Mouse (Mus musculus): ENCODE data around the gene Adgre5. TPM values are rescaled to one million over a fixed set of nuclear protein-coding genes. Genes with fewer than 3 reads are reported as not detected.

Gene Adgre5
- polyA plus RNA-seq, 1 experiment from 2014 or later = 35.4 TPM

Small RNAs within 50 kb of the gene (microRNA-seq; reads per million reads assigned to microRNA genes)
- gene Mir1668 = not detected

Other genes starting within 250 kb of the Adgre5 start
- gene Olfr370, start 205.5 kb downstream of the Adgre5 start, polyA plus RNA-seq (2015; fragmentation: Nextera tagmentation; extraction: Ambion mirVana) = not detected in 2 replicates
- gene Ndufb7, start 174.7 kb downstream of the Adgre5 start, polyA plus RNA-seq (2015; fragmentation: Nextera tagmentation; extraction: Ambion mirVana) = 344 and 353 TPM in 2 replicates
- 577 and 605 TPM in 2 replicates for gene Tecr, start 133.4 kb downstream of the Adgre5 start, polyA plus RNA-seq (2015; fragmentation: Nextera tagmentation; extraction: Ambion mirVana)
- gene Dnajb1, start 133.1 kb downstream of the Adgre5 start, polyA plus RNA-seq (2015; fragmentation: Nextera tagmentation; extraction: Ambion mirVana) = 59.1 and 60.4 TPM in 2 replicates
- 220 and 221 TPM in 2 replicates for gene Gipc1, start 88.6 kb downstream of the Adgre5 start, polyA plus RNA-seq (2015; fragmentation: Nextera tagmentation; extraction: Ambion mirVana)
- gene Ptger1, start 74.6 kb downstream of the Adgre5 start, polyA plus RNA-seq (2015; fragmentation: Nextera tagmentation; extraction: Ambion mirVana) = 2.4 and 2.9 TPM in 2 replicates
- gene Pkn1, start 42.1 kb downstream of the Adgre5 start, polyA plus RNA-seq (2015; fragmentation: Nextera tagmentation; extraction: Ambion mirVana) = 29.3 and 34.6 TPM in 2 replicates
- 189 and 192 TPM in 2 replicates for gene Ddx39, start 26.1 kb downstream of the Adgre5 start, polyA plus RNA-seq (2015; fragmentation: Nextera tagmentation; extraction: Ambion mirVana)
- gene Adgrl1, start 158.8 kb upstream of the Adgre5 start, polyA plus RNA-seq (2015; fragmentation: Nextera tagmentation; extraction: Ambion mirVana) = 17.8 and 18.8 TPM in 2 replicates
- gene Gm10644, start 213.9 kb upstream of the Adgre5 start, polyA plus RNA-seq (2015; fragmentation: Nextera tagmentation; extraction: Ambion mirVana) = 0.69 and 0.71 TPM in 2 replicates
- 60.7 and 62.2 TPM in 2 replicates for gene Asf1b, start 214.2 kb upstream of the Adgre5 start, polyA plus RNA-seq (2015; fragmentation: Nextera tagmentation; extraction: Ambion mirVana)
- 161 and 163 TPM in 2 replicates for gene Prkaca, start 231.7 kb upstream of the Adgre5 start, polyA plus RNA-seq (2015; fragmentation: Nextera tagmentation; extraction: Ambion mirVana)